Mouse (Mus musculus) midbrain, embryonic 14.5 days (tissue): Measurements from ENCODE around the gene Slc4a5. TPM values are rescaled to one million over a fixed set of nuclear protein-coding genes. Genes with fewer than 3 reads are reported as not detected.

Source experiments
- ATAC-seq: fragments of 200-750 bp; cut with Nextera tagmentation; 2 replicates; pipeline ENCODE4 v1.8.0; 2017; ENCODE audit warnings: moderate number of reproducible peaks, moderate library complexity; ENCODE audit not compliant: low FRiP score, low TSS enrichment
- DNase-seq: peaks from one replicate; pipeline ENCODE4 v3.0.0-alpha.2; 2015
- H3K27ac ChIP-seq: fragments of 300-500 bp; sonication (generic); replicated peaks from 2 replicates; pipeline ENCODE4 v1.5.1; 2014; ENCODE audit warnings: mild to moderate bottlenecking, low read depth, low read length, moderate library complexity
- H3K27me3 ChIP-seq: fragments of 300-500 bp; sonication (generic); 2 replicates; pipeline ENCODE4 v1.6.1; 2014; ENCODE audit warnings: low read length, control low read depth, mixed read lengths; ENCODE audit not compliant: control insufficient read depth, insufficient read depth
- H3K36me3 ChIP-seq: fragments of 300-500 bp; sonication (generic); 2 replicates; pipeline ENCODE4 v1.6.1; 2014; ENCODE audit warnings: low read length, control low read depth; ENCODE audit not compliant: control insufficient read depth, insufficient read depth
- H3K4me1 ChIP-seq: fragments of 300-500 bp; sonication (generic); 2 replicates; pipeline ENCODE4 v1.6.1; 2014; ENCODE audit warnings: mild to moderate bottlenecking, antibody characterized with exemption, low read length, control low read depth; ENCODE audit not compliant: control insufficient read depth, insufficient read depth
- H3K4me2 ChIP-seq: fragments of 300-500 bp; sonication (generic); 2 replicates; pipeline ENCODE4 v1.6.1; 2014; ENCODE audit warnings: mild to moderate bottlenecking, low read length, moderate library complexity
- H3K4me3 ChIP-seq: fragments of 300-500 bp; sonication (generic); replicated peaks from 2 replicates; pipeline ENCODE4 v1.5.1; 2014; ENCODE audit warnings: low read depth, low read length
- H3K9ac ChIP-seq: fragments of 300-500 bp; sonication (generic); replicated peaks from 2 replicates; pipeline ENCODE4 v1.6.1; 2014; ENCODE audit warnings: mild to moderate bottlenecking, low read length, moderate library complexity
- H3K9me3 ChIP-seq: fragments of 300-500 bp; sonication (generic); 2 replicates; pipeline ENCODE4 v1.6.1; 2016; ENCODE audit warnings: low read length, control low read depth, mixed read lengths; ENCODE audit not compliant: control insufficient read depth
- WGBS: fragments of 180-500 bp; shearing (Covaris S2); extraction: QIAGEN DNeasy Blood & Tissue Kit; methylation state at CpG from one replicate; pipeline ENCODE4 v1.1.7; 2014; 5-methylcytosine and 5-hydroxymethylcytosine counted together
- polyA plus RNA-seq: library from polyadenylated mRNA; unstranded; fragments of >200 nt; fragmentation: Nextera tagmentation; extraction: Ambion mirVana; gene quantifications from 2 replicates; pipeline ENCODE4 v1.2.1, GENCODE M21; 2014

Slc4a5 gene
- polyA plus RNA-seq, 1 experiment from 2014 or later: 0.55 TPM

- DNase-seq: no peak
- Histone ChIP-seq H3K4me1 (no peaks in the 10 kb centered on the region), H3K4me3 (no peak overlapping the region), H3K36me3 (peaks cover 69% of the 10 kb centered on the region), H3K9me3 (no peaks in the 10 kb centered on the region), H3K27ac (no peak overlapping the region), H3K9ac (no peak overlapping the region), H3K4me2 (no peak overlapping the region), H3K27me3 (no peaks in the 10 kb centered on the region)
- ATAC-seq: no peak
- 93% methylated on average over 7 of the region's 7 CpGs for WGBS
Measured at GRCm38 (mm10) chr6:83309017-83309416, 89.4 kb downstream of the Slc4a5 start.

GRCm38 (mm10) chr6:83311206-83311605, 91.6 kb downstream of the Slc4a5 start:
- peaks cover 5% of the 10 kb centered on the region; the same call in 1 of the 2 replicates for H3K4me1 ChIP-seq
- DNase-seq (no peak), ATAC-seq (no peak)
- H3K9ac ChIP-seq: no peak overlapping the region
- peaks cover 53% of the 10 kb centered on the region for H3K36me3 ChIP-seq
- no peak overlapping the region for H3K4me3 ChIP-seq
- WGBS: 96% methylated on average over 11 of the region's 11 CpGs
- H3K4me2 ChIP-seq: no peak overlapping the region
- H3K27me3 ChIP-seq: no peaks in the 10 kb centered on the region
- H3K27ac ChIP-seq: no peak overlapping the region
- no peaks in the 10 kb centered on the region for H3K9me3 ChIP-seq

DNA sequence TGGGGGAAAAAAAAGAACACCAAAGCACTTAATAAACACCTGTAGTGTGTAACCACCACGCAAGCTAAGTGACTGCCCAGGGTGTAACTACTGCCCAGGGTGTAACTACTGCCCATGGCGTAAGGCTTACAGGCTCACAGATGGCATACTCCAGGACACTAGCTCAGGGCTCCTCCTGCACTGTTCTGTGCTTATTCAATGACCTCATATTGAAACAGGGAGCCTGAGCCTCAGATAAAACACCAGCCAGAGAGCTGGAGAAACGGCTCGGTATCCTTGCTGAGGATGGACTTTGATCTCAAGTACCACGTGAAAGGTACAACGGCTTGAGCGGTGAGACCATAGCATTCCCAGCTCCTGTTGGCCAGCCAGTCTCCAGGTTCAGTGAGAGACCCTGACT, 92.4 kb downstream of the Slc4a5 start:
- Histone ChIP-seq H3K36me3 (peaks cover 46% of the 10 kb centered on the region), H3K27me3 (no peaks in the 10 kb centered on the region), H3K4me1 (peaks cover 12% of the 10 kb centered on the region; the same call in 1 of the 2 replicates), H3K27ac (no peak overlapping the region), H3K9ac (no peak overlapping the region), H3K4me2 (no peak overlapping the region), H3K9me3 (no peaks in the 10 kb centered on the region), H3K4me3 (no peak overlapping the region)
- ATAC-seq: no peak
- DNase-seq: no peak
- 96% methylated on average over 7 of the region's 7 CpGs for WGBS

GRCm38 (mm10) chr6:83312514-83312913, 92.9 kb downstream of the Slc4a5 start:
- Histone ChIP-seq H3K4me3 (no peak overlapping the region), H3K9me3 (no peaks in the 10 kb centered on the region), H3K27ac (no peak overlapping the region), H3K27me3 (no peaks in the 10 kb centered on the region), H3K36me3 (peaks cover 44% of the 10 kb centered on the region), H3K4me1 (peaks cover 12% of the 10 kb centered on the region; the same call in 1 of the 2 replicates), H3K9ac (no peak overlapping the region), H3K4me2 (no peak overlapping the region)
- 90% methylated on average over 8 of the region's 8 CpGs for WGBS
- no peak for ATAC-seq
- DNase-seq: no peak

DNA sequence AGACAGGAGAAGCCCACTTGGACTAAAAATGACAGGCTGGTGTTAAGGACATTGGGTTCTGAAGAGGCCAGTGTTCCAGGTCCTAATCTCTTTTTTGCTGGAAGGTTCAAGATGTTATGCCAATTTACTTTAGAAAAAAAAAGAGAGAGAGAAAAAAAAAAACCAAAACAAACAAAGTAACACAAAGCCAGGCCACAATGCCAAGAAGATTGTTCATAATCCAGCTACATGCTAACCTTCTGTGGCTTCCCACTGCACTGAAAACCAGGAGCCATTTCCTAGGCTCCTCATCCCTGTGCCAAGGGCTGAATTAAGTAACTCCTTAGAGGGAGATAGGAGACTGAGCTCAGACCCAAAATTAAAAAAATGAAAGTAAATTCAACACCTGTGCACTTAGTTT, 95.7 kb downstream of the Slc4a5 start:
- no peak for ATAC-seq
- Histone ChIP-seq H3K27ac (no peak overlapping the region), H3K9ac (no peak overlapping the region), H3K4me3 (no peak overlapping the region), H3K36me3 (peaks cover 26% of the 10 kb centered on the region), H3K4me1 (peaks cover 12% of the 10 kb centered on the region; the same call in 1 of the 2 replicates), H3K4me2 (no peak overlapping the region), H3K27me3 (no peaks in the 10 kb centered on the region), H3K9me3 (no peaks in the 10 kb centered on the region)
- DNase-seq: no peak

- Histone ChIP-seq H3K36me3 (peaks cover 18% of the 10 kb centered on the region), H3K4me1 (peaks cover 12% of the 10 kb centered on the region; the same call in 1 of the 2 replicates), H3K9ac (0 out of 2 replicates have a peak overlapping the region, but pooled peaks have one; percentile 16), H3K9me3 (no peaks in the 10 kb centered on the region), H3K4me3 (peak overlapping the region; percentile 98), H3K27me3 (no peaks in the 10 kb centered on the region), H3K27ac (no peak overlapping the region), H3K4me2 (peak overlapping the region; percentile 86)
- WGBS: 8% methylated on average over 10 of the region's 10 CpGs
- ATAC-seq (no peak), DNase-seq (peak; percentile 47)
Measured at GRCm38 (mm10) chr6:83316022-83316421, 96.4 kb downstream of the Slc4a5 start.

- peak overlapping the region; percentile 86 for H3K4me2 ChIP-seq
- ATAC-seq (peak; percentile 100), DNase-seq (peak; percentile 96)
- peaks cover 9% of the 10 kb centered on the region for H3K36me3 ChIP-seq
- H3K4me1 ChIP-seq: peaks cover 12% of the 10 kb centered on the region; the same call in 1 of the 2 replicates
- H3K4me3 ChIP-seq: peak overlapping the region; percentile 98
- peak overlapping the region; percentile 81 for H3K9ac ChIP-seq
- under 1% methylated on average over 52 of the region's 52 CpGs for WGBS
- no peaks in the 10 kb centered on the region for H3K27me3 ChIP-seq
- H3K9me3 ChIP-seq: no peaks in the 10 kb centered on the region
- peak overlapping the region; percentile 86 for H3K27ac ChIP-seq
Measured at GRCm38 (mm10) chr6:83317108-83317741, 97.6 kb downstream of the Slc4a5 start.

DNA sequence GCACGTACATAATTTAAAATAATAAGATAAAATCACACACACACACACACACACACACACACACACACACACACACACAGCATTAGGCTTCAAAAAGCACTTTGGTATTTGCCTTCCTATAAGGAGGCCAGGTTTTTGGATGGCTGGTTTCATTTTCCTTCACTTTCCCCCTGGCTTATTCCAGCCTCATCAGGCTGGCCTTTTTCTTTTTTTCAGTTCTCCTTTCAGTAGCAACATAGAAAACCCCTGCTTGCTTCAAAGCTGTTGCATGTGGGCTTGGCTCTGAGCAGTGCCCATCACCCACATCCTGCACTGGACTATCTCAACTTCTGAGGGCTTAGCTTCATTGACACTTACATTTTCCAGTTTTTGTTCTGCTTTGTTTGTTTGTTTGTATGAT, 102.3 kb downstream of the Slc4a5 start:
- 62% methylated on average over 1 of the region's 1 CpGs for WGBS
- H3K27me3 ChIP-seq: no peaks in the 10 kb centered on the region
- H3K4me2 ChIP-seq: no peak overlapping the region
- peaks cover 9% of the 10 kb centered on the region for H3K4me1 ChIP-seq
- H3K36me3 ChIP-seq: no peaks in the 10 kb centered on the region
- H3K4me3 ChIP-seq: no peak overlapping the region
- H3K9ac ChIP-seq: no peak overlapping the region
- ATAC-seq: no peak
- H3K9me3 ChIP-seq: no peaks in the 10 kb centered on the region
- no peak overlapping the region for H3K27ac ChIP-seq
- DNase-seq: no peak

- DNase-seq (no peak), ATAC-seq (no peak)
- Histone ChIP-seq H3K4me2 (no peak overlapping the region), H3K27me3 (no peaks in the 10 kb centered on the region), H3K4me1 (peaks cover 15% of the 10 kb centered on the region), H3K27ac (no peak overlapping the region), H3K9me3 (no peaks in the 10 kb centered on the region), H3K9ac (no peak overlapping the region), H3K36me3 (no peaks in the 10 kb centered on the region), H3K4me3 (no peak overlapping the region)
- 65% methylated on average over 2 of the region's 2 CpGs for WGBS
Measured at GRCm38 (mm10) chr6:83322794-83323193, 103.2 kb downstream of the Slc4a5 start.
